Mouse (Mus musculus) liver (tissue): ENCODE data around the gene Tead2.

Source experiments
- DNase-seq: peaks from one replicate; pipeline ENCODE4 v3.0.0-alpha.2; 2020; ENCODE audit warnings: mixed read lengths

Tead2 gene

DNA sequence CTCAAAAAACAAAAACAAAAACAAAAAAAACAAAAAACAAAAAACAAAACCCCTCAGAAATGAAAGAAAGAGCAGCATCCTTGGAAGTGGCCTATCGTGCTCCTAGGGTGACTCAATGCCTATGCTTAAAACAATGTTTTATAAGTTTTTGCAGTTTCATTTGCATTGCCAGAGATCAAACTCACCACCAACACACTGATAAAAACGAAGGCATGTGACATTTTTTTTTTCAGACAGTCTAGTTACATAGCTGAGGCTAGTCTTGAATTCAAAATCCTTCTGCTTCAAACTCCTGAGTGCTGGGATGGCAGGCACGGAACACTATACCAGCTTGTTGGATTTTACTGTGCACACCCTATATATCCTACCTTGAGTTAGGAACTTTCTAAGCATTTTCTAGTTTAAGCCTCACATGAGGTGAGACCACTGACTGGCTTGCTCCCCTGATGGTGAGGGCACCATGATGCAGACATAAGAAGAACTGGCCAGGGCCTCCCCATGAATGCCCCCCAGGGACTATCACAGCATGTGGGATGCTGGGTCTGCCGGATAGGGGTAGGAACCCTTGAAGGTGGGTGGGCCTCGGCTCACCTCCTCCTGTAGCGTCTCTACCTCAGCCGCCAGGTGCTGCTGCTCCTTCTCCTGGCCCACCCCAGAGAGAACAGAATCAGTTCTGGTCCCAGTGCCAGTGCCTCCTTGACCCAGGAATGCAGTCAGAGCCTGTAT is 22.8 kb upstream of the Tead2 start:
- DNase-seq: no peak

DNA sequence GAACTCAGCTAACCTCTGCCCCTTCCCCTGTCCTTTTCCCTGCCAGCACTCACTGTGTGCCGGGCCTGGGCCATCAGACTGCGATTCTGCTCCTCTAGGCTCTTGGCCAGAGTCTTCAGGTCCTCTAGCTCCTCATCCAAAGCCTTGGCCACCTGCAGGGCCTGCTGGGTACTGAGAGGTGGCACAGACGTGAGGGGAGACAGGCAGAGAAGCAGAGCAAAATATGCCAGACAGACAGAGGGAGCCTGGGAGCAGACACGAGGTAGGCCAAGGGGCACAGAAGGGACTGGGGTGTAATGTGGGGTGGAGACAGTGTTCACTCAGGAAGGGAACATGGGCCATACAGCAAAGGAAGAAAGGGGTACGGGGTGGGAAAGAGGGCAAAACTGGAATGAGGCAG is 22.1 kb upstream of the Tead2 start:
- no peak for DNase-seq

DNA sequence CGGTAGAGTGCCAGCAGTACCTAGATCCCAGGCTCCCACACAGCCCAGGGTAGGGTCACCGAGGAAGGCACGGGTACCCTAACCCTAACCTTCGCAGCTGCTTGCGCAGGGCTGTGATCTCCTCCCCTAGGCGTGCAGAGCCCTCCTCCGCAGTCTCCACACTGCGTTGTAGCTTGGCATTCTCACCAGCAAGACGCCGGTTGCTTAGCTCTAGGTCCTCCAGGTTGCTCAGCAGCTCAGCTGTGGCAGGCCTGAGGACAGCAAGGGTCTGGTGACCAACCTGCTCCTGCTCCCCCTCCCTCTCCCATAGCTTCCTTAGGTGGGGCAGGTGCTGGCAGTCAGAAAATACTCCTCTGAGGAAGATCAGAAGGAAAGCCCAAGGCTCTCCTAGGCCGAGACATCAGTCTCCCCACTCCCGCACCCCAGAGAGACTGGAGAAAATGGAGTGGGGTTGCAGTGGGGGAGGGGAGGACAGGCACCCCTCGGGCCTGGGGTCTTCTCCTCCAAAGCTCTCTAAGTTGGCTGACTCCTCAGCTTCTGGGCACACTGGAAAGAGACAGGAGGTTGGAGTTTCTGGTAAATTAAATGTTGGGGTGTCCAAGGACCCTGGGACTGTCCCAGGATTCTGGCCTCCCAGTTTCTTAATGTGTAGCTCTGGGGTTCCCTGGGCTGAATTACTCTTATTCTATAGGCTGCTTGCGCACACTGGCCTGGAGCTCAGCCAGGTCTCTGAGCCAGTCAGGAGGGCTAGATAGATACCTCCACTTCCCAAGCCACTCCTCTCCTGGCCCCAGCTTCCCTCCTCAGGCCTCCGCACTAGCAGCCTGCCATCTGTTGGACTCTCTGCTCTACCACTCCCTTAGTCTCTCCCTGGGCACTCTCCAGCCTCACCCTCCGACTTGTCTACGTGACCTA is 21.4 kb upstream of the Tead2 start:
- no peak for DNase-seq

DNA sequence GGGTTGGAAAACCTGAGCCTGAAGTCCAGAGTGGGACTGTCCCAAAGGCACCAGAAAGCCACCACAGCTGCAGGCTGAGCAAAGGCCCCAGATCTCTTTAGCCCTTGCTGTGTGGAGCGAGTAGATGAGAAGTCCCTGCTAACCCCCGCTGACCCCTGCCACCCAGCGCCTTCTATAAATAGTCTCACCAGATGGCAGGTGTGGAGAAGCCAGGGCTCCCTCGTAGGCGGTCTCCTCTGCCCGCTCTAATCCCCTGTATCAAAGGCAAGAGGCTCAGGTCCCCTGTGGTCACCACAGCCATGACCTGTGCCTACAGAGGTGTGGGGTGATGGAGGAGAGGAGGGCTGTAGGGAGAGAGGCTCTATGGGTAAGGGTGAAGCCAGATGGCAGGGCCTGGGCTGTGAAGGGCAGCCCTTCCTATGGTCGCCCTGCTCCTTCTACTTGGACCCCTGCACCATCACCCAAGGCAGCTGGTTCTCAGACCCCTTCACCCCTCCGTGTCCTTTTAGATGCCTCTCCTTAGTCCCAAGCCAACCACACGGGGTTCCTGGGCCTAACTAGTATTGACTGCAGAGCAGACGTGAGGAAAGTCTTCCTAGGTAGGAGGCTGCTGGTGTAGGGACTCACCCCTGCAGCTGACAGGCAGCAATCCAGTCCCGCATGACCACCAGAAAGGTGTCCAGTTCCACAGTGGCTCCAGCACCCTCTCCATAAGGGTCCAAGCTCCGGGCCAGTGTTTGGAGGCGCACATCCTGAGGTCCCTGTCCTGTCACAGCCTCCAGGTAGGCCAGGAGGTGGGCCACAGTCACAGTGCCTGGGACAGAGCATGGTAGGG is 20.0 kb upstream of the Tead2 start:
- DNase-seq: no peak

DNA sequence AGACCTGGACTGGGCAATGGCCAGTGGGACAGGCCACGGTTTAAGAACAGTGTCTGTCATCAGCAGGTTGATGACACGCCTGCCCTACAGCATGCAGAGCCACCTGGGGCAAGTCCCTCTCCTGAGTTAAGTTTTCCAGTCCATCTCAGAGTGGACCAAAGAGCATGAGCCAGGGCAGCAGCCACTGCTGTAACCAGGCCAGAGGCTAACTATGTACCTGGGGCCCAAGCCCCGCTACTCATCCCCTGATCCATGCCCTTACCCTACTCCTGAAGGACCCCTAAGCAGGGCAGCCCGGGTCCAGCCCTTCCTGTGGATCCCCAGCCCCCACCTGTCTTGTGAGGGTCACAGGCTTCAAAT is 19.4 kb upstream of the Tead2 start:
- no peak for DNase-seq

DNA sequence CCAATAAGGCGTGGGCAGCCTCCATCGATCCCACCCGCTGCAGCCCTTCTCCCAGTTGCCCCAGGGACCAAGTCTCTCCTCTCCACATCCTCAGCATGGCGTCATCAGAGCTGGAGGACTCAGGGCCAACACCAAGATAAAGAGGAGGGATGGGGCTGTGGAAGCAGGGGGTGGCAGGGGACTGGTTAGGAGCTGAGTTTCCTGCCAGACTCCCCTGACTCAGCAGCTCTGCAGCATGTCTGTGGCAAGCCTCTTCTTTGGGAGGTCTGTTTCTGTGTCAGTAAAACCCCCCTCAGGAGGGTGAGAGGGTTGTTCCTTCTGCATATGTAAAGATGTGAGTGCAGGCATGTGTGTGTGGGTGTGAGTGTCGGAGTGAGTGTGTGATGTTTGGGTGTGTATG is 18.6 kb upstream of the Tead2 start:
- DNase-seq: no peak

DNA sequence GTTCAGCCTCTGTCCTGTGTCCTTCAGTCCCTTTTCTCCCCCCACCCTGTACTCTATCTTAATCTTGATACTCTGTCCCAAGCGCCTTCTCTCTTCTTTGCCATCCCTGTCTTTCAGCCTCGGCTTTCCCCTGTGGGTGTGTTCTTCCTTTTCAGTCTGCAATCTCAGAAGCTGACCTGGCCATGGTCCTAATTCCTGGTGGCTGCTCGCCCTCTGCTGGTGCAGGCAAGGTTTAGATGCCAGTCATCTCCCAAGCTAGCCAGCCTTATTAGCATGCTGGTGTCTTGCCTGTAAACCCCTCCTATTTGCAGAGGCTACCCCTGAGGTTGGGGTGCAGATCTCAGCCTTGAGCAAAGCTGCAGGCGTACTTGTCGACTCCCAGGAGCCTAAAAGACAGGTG is 17.1 kb upstream of the Tead2 start:
- DNase-seq: peak; percentile 64

DNA sequence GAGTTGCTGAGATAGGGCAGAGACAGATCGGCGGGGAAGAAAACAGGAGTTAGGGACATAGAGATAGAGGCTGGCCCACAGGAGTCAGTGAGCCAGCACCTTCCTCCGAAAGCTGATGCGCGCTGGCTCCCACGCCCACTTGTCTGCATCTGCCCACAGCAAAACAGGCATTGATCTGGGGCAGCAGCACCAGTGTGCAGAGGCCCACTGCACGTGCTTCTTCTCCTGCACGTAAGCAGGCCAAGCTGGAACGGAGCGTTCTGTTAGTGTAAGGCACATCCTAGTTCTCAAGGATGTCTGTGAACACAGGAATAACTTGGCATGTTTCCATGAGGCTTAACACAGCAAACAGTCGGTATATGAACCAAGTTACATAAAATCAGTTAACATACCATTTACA is 16.6 kb upstream of the Tead2 start:
- no peak for DNase-seq

DNA sequence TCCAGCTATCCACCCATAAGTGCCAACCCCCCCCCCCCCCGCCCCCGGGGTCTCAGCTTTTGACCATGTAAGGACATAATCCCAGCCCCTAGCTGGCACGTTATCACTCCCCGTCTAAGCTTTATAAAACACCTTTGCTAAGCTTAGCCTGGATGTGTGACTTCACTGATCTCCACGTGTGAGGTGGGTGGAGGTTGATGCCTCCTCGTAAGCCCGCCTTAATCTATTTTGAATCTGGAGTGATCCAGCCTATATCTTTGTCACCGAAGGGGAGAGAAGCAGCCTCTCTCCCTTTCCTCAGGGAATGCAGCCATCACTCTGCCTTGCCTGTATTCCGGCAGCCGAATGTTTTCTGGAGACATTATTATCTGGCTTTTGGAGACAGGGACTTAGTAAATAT is 12.9 kb upstream of the Tead2 start:
- no peak for DNase-seq

DNA sequence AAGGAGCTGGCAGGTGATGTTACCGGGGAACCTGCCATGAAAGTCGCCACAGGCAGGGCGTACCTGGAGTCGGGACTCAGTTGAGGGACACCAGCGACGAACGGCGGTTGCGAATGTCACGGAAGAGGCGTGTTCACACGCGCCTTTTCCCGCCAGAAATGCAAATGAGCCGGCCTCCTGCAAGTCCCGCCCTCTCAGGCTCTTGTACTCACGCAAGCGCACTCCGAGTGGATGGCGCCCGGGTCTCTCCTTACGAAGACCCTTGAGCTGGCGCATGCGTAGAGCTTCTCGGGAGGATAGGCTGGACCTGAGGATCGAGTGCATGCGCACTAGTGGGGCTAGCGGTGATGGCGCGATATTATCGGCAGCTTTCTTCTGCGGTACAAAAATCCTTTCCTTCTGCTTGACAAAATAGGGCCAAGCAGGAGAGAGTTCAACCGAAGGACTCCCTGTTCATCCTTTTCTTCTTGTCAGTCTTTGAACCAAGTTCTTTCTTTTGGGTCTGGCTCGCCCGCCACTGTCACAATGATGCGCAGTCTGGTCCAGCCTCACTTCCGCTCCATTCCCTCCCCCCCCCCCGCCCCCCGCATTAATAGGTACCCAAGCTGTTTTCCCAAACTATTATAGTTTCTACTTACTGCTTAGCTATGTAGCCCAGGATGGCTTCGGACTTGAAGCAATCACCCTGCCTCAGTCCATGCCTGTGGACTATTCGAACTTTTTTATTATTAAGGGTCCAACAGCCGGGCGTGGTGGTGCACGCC is 11.0 kb upstream of the Tead2 start, which contains the start of gene Ccdc155:
Gene Ccdc155 (minus strand): TSS at position 513 of the 764 bp plus-strand sequence.
- peak; percentile 92 for DNase-seq

DNA sequence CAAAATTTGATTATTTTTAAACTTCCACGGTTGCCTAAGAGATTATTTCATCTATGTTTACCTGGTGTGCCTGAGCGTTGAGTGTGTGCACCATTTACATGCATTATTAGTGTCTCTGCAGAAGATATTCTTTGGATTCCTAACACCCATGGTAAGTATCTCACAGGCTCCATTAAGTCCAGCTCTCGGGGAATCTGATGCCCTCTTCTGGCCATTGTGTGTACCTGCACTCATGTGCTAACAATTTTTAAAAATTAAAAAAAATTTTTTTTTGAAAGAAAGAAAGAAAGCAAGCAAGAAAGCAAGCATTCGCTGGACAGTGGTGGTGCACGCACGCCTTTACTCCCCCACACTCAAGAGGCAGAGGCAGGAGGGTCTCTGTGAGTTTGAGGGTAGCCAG is 7.3 kb upstream of the Tead2 start:
- no peak for DNase-seq

DNA sequence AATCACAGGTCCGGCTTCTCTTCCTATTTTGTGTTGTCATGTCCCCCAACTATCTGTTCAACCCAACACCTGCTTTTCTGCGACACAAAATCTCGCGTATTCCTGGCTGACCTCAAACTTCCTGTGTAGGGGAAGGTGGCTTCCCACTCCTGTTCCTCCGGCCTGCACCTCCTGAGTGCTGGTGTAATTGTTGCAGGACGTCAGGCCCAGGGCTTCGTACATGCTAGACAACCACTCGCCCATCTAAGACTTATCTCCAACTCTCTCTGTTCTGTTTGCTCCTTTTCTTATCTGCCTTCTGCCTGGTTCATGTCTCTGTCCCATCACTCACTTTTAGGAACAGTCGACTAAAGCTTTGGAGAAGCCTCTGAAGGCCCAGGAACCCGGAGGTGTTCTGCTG is 4.5 kb upstream of the Tead2 start:
- no peak for DNase-seq

DNA sequence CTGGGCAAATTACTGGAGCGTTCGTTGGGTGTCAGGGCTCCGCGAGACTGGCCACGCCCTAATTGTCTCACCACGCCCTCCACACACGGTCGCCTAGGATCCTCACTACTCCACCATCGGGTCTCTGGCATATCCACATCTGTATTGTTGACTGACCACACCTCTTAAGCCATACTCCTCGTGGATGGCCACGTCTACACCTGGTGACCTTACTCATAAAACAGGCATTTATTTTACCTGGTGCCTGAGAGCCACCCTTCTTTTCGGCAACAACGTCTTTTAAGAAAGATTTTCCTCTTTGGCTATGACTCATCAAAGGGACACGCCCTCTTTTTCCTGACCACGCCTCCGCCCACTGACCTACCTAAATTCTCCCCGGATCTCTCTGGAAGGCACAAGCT is 3.7 kb upstream of the Tead2 start, which contains the start of gene Dkkl1:
Gene Dkkl1 (minus strand): TSS at position 297 of the 401 bp plus-strand sequence.
- peak; percentile 64 for DNase-seq

DNA sequence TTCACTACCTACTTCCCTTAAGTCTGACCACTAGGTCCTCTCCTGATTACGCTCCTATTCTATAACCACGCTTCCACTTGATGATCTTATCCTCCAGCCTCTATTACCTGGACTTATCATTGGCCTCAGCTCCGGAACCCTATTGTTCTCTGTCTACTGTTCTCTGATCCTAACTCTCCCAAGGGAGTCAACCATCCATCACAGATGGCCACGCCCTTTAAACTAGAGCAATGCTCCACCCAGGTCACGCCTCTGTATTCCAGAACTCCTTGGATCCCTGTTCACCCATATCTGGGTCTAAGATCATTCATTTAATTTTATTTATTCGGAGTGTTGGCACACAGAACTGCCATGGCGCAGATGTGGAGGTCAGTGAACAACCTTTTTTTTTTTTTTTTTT is 3.2 kb upstream of the Tead2 start:
- DNase-seq: no peak

DNA sequence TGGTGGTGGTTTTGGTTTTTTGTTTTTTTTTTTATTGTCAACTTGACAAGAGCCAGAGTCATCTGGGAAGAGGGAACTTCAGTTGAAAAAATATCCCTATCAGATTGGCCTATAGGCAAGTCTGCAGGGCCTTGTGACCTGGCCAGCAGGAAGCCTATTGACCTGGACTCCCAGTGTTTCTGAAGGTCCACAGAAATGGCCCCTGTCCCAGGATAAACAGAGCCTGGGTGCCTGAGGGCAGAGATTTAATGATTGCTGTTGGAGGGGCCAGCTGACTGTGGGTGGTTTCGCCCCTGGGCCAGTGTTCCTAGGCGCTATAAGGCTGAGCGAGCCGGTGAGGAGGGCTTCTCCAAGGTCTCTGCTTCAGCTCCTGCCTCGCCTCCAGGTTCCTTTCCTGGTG is 1.8 kb upstream of the Tead2 start:
- peak; percentile 15 for DNase-seq

DNA sequence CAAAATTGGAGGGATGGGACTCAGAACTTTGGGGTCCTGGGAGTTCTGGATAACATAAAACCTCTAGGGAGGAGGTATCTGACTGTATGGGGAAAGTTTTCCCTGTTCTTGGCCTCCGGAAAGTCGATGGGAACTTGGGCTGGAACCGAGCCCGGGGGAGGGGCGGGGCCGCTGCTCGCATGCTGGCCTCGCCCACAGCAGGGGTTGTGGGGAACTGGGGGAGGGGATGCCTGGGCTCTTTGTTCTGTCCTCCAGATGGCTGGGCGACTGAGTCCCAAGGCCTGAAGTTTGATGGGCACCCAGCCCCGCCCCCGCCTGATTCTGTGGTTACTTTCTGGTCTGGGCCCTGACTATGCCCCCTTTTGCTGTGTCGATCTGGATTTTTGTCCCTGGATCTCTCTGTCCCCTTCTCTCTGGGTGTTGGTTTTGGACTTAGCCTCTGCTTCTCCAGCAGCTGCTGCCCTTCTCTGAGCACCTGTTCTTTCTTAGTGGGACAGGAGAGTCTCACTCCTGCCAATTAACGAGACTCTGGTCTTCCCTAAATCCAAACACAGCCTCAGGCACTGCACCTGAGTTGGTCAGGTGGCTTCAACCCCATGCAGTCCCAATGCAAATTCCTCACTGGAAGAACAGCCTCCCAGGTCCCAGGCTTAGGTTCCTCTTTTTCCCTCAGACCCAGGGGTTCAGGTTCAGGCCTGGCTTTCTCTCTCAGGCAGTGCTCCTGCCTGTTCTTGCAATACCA is 1.1 kb downstream of the Tead2 start:
- DNase-seq: peak; percentile 75

DNA sequence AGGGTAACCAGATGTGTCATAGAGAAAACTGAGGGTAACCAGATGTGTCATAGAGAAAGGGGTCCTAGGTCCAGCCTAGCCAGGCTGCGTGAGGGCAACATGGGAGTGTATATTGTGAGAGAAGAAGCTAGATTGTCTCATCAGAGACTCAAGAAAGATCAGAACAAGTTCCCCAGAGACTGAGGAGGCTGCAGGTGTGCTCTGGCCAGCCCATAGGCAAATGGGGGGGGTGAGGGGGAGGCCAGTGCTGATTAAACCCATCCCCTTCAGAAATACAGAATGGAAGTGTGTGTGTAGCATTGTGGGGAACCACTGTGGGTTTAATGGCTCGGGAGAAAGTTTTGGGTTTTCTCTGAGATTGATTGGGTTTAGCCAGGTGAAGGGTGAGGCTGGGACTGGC is 6.1 kb downstream of the Tead2 start:
- DNase-seq: no peak

DNA sequence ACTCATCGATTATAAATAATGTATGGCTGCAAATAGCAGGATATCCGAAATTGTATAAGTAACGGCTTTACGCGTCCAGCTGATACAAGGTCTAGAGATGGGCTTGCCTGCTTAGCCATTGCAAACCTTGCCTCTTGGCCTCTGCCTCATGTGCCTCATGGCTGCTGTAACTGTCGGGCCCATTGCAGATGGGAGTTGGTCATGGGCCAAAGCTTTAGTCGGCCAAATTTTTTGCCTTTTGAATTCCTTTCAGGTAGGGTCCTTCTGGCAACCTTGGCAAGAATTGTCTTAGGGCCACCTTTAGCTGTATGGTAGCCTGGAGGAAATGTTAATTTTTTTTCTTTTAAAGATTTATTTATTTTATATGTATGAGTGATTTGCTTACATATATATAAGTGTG is 9.3 kb downstream of the Tead2 start:
- DNase-seq: no peak

DNA sequence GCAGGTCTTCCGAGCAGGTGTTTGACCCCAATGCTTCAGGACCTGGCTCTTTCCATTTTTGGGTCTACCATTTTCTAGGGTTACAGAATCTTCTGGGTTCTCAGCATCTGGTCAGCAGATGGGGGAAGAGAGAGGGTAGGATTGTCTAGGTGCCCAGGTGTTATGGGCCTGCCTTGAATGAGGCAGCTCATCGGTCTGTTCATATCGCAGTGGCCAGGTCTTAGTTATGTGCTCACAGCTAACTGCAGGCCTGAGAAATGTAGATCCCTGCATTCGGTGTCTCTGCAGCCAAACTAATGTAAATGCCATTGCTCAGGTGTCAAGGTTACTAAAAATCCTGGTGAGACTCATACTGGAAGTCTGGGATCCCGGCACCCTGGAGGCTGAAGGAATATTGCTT is 10.9 kb downstream of the Tead2 start:
- DNase-seq: no peak

DNA sequence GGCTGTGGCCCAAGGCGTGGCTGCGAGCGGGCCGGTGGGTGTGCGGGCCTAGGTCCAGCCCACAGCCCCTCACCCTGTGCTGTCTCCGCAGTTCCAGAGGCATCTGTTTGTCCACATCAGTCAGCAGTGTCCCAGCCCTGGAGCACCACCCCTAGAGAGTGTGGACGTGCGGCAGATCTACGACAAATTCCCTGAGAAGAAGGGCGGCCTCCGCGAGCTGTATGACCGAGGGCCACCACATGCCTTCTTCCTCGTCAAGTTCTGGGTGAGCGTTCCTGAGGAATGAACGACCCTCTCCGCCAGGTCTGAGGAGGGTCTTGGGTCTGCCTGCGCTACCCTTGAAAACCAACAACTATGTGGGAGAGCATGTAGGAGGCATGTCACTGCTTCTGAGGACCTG is 13.0 kb downstream of the Tead2 start:
- DNase-seq: no peak

DNA sequence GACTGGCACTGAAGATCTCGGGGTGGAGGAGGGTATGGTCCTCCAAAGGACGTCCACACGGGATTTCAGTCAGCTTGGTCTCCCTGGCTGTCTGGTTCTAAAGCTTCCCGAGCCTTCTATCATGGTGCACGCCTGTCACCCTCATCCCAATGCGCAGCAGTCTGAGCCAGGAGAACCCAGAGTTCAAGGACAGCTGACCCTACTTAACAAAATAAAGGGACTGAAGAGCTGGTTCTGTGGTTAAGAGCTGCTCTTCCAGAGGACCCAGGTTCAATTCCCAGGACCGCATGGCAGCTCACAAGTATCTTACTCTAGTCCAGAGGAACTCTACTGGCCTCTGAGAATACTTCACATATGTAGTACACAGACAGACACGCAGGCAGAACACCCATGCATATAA is 13.5 kb downstream of the Tead2 start:
- no peak for DNase-seq
